Mouse (Mus musculus): ENCODE results near the gene Gm14459.
"Not testable (repeated sequence)": the region's sequence is repeated elsewhere in the genome, so short reads cannot be mapped to it uniquely, and the experiment has no call there.

Gene Gm14459

GRCm38 (mm10) chrX:8524854-8525253 is at the start of gene Gm14459:
Gm14459 (minus strand) TSS chrX:8524954.
- DNase-seq: no peak

GRCm38 (mm10) chrX:8548155-8548554 is 23.4 kb upstream of the Gm14459 start, which contains the start of gene Ssxb6:
Ssxb6 (minus strand) TSS chrX:8548255.
- DNase-seq: not testable (repeated sequence)

All from B cell, adult 2 months (primary cell).